Mouse (Mus musculus): ENCODE measurements at regions not wholly inside any gene's neighbourhood (a gene's known extent, or its start where the extent isn't known, plus 50 kb on each side); places are given as distances from the start of the nearest gene placed in this dataset.

- DNase-seq (ENCODE audit: extremely low spot score in 1 of 2, low spot score in 1 of 2), result peak in 1 of 2 experiments; percentile 5
These were observed 522.4 kb upstream of the St8sia4 start for GRCm38 (mm10) chr1:96189776-96190175.

DNA sequence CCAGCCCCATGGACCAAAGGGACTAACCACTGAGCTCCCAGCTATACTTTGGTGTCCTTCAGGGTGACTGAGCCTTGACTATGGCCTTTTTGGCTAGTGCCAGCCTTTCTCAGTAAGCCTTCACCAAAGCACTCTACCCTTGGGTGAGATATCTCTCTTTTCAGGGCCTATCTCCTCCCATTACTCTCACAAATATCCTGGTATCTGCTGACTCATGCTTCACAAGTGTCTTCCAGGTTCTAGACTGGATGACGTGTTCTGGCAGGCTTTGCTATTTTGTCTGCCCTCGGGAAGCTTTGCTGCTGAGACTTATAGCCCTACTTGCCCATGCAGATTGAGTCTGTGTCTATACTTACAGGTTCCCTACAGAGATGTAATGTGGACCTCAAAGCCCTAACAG, 499.4 kb upstream of the St8sia4 start:
- no peak for DNase-seq (ENCODE audit: extremely low spot score in 1 of 2, low spot score in 1 of 2)

DNA sequence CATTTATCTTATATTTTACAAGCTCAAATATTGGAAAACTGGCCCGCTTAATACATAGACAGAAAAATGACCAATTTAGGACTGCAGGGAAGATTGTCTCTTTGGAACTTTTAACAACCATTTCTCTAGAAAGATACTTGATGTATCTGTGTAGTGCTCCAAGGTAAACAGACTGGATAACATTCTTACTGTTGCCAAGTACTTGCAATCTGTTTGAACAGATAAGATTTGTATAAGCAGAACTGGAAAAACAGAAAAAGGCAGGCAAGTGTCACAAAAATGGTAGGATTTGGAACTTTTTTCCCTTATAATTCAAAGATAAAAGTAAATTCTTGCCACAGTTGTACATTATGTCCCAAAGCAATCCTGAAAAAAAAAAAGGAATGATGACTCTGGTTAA, 488.1 kb upstream of the St8sia4 start:
- no peak for DNase-seq (ENCODE audit: extremely low spot score in 1 of 2, low spot score in 1 of 2)

DNA sequence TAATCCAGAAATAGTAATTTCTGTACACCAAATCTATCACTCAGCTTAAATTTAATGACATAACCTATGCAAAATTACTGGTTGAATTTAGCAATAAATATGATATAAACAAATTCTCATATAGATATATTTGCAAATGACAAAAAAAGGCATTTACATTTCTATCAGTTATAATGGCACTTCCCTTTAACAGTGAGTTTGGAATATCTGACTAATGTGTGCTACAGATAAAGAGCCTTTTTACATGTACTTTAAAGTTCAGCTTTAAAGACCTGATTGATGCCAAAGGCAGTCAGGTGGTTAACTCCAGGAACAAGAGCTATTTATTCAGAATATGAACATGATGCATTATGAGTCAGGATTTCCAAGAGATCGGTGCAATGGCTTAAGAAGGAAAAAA, 461.2 kb upstream of the St8sia4 start:
- DNase-seq (ENCODE audit: extremely low spot score in 1 of 2, low spot score in 1 of 2), result no peak

DNA sequence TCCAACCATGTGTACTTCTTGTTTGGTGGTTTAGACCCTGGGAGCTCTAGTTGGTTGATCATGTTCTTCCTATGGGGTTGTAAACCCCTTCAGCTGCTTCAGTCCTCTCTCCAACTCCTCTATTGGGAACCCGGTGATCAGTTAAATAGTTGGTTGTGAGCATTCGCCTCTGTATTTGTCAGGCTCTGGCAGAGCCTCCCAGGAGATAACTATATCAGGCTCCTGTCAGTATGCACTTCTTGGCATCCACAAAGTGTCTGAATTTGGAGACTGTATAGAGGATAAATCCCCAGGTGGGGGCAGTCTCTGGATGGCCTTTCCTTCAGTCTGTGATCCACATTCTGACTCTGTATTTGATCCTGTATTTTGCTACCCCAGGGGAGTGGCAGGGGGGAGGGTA, 440.6 kb upstream of the St8sia4 start:
- DNase-seq (ENCODE audit: extremely low spot score in 1 of 2, low spot score in 1 of 2), result no peak

GRCm38 (mm10) chr1:96105392-96105791, 438.0 kb upstream of the St8sia4 start:
- DNase-seq (ENCODE audit: extremely low spot score in 1 of 2, low spot score in 1 of 2), result no peak

- DNase-seq (ENCODE audit: extremely low spot score in 1 of 2, low spot score in 1 of 2), result no peak
These were observed 416.2 kb upstream of the St8sia4 start for GRCm38 (mm10) chr1:96083575-96083974.

DNA sequence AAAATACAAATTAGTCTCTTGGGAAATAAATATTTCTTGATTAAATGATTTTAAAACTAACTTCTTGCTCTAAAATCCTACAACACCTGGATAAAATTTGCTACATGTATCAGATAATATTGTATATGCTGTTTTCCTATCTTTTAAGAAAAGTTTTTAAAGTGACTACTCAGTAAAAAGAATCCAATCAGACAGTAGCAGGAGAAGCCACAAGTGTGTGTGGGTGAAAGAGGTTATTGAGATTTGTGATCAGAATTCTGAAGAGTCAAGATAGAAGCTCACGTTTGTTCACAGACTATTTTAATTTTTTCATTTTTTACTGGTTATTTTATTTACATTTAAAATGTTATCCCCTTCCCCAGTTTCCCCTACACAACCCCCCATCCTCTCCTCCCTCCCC, 407.3 kb upstream of the St8sia4 start:
- no peak for DNase-seq (ENCODE audit: extremely low spot score in 1 of 2, low spot score in 1 of 2)

- DNase-seq (ENCODE audit: extremely low spot score in 1 of 2, low spot score in 1 of 2), result no peak
These were observed 394.0 kb upstream of the St8sia4 start for GRCm38 (mm10) chr1:96061335-96061734.

DNA sequence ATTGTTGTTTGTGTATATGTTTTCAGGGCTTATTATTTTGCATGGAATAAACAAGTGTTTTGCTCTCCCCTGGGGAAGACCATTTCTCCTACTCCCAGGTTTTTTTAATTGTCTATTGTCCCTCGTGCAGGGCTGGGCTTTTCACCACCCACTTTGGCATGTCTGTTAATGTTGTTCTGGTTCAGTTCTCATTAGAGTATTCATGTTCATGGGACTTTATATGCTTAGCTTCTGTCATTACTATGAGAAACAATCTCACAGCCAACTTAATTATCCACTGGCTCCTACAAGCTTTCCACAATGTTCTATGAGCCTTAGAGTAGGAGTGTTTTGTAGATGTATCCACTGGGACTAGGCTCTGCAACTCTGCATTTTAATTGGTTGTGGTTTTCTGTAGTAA, 381.9 kb upstream of the St8sia4 start:
- DNase-seq (ENCODE audit: extremely low spot score in 1 of 2, low spot score in 1 of 2), result no peak

DNA sequence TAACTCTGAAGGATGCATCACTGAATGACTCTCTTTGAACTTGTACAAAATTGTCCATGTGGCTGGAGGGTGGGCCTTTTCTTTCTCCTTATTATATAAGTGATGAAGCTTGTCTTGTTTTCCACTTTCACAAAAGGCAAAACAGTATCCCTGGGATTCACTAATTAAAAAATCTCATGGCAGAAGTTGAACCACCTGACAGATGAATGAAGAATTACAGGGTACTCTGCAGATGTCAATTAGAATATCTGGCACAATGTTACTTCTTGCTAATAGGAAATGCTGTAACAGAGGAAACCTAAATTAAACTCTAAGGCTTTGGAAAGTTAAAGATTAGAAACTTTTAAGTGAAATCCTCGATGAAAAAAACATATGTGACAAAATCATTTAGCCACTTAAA, 379.2 kb upstream of the St8sia4 start:
- DNase-seq (ENCODE audit: extremely low spot score in 1 of 2, low spot score in 1 of 2), result no peak

- no peak for DNase-seq (ENCODE audit: extremely low spot score in 1 of 2, low spot score in 1 of 2)
These were observed 352.1 kb upstream of the St8sia4 start for GRCm38 (mm10) chr1:96019443-96019842.

DNA sequence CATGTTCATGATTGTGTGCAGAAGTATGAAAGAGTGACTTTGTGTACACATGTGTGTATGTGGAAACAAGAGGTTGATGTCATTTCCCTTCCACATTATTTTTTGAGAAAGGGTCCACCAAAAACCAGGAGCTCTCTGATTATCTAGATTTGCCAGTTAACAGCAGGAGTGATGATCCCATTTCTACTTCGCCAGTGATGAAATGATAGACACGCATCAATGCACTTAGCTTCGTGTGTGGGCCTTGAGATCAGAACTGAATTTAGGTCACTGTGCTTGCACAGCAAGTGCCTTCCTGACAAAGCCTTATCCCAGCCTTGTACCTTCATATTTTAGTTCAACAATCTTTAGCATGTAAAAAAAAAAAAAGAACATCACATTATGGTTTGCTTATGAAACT, 342.1 kb upstream of the St8sia4 start:
- DNase-seq (ENCODE audit: extremely low spot score in 1 of 2, low spot score in 1 of 2), result no peak

- DNase-seq (ENCODE audit: extremely low spot score in 1 of 2, low spot score in 1 of 2), result peak in 1 of 2 experiments; percentile 1
These were observed 335.7 kb upstream of the St8sia4 start for GRCm38 (mm10) chr1:96003086-96003485.

GRCm38 (mm10) chr1:95962164-95962563, 294.8 kb upstream of the St8sia4 start:
- no peak for DNase-seq (ENCODE audit: extremely low spot score in 1 of 2, low spot score in 1 of 2)
